Mouse (Mus musculus): ENCODE data around the gene Exoc6. TPM values are rescaled to one million over a fixed set of nuclear protein-coding genes. Genes with fewer than 3 reads are reported as not detected.
"Not testable (repeated sequence)": the region's sequence is repeated elsewhere in the genome, so short reads cannot be mapped to it uniquely, and the experiment has no call there.

The Exoc6 gene
- polyA plus RNA-seq, 1 experiment from 2014 or later, result 7.5 TPM

DNA sequence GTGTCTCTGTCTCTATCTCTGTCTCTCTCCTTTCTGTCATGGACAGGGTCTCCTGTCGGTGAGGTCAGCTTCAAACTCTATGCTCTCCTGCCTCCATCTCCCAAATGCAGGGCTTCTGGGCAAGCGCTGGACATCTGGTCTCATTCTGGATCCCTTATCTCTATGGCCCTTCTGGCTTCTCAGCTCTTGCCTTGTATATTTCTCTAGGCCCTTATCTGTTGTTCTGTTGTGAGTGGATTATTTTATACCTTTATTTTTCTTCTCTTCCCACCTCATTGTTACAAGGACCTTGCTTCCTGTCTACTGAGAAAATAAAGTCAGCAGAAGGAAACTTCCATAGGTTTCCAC, 28.8 kb upstream of the Exoc6 start:
- Histone ChIP-seq H3K9ac (ENCODE audit: low read length) (no peak overlapping the region), H3K4me2 (ENCODE audit: low read depth, severe bottlenecking) (no peak overlapping the region), H3K4me1 (ENCODE audit: control insufficient read depth, insufficient read depth, low read length) (no peaks in the 10 kb centered on the region), H3K27me3 (ENCODE audit: control insufficient read depth, insufficient read depth, low read length) (no peaks in the 10 kb centered on the region), H3K27ac (replicated peaks; ENCODE audit: low read depth, low read length) (no peak overlapping the region), H3K36me3 (ENCODE audit: control insufficient read depth, insufficient read depth, low read length) (no peaks in the 10 kb centered on the region), H3K4me3 (ENCODE audit: low read depth, low read length) (no peak overlapping the region), H3K9me3 (ENCODE audit: control insufficient read depth, low read length) (no peaks in the 10 kb centered on the region)
- ATAC-seq (ENCODE audit: insufficient number of reproducible peaks, low FRiP score, low TSS enrichment, low read depth) (no peak), DNase-seq (ENCODE audit: low spot score) (no peak)
- WGBS, result 92% methylated on average over 2 of the region's 2 CpGs

DNA sequence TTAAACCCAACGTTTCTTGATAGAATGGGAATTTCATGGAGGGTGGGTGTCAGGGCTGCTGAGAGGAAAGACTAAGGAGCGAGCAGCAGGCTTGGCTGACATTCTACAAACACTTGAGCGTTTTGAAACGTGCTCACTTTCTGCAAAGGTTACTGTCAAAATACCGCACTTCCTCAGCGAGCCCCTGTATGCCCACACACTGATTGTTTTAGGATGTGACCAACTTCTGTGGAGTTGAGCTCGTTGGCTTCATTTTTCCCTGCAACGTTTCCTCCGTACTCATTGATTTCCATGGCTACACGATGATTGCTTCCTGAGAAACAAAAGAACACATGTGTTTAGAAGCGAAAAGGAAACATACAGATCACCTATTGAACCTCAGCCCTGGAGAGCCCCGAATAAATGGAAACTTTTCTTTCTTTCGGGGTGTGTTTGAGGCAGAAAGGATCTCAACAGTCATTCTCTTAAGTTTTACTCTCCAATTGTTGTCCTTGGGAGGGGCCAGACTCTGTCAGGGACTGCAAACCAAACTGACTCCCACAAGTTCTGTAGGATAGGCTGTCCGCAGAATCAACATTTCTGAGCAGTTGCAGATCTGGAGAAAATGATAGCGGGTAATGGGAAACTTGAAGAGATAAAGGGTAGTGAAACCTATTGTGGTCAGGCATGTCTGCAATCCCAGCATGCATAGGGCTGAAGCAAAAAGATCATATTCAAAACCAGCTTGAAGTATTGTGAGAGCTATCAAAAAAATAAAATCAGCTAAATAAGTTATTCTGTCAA, 26.7 kb upstream of the Exoc6 start:
- Histone ChIP-seq H3K27ac (replicated peaks; ENCODE audit: low read depth, low read length) (no peak overlapping the region), H3K9ac (ENCODE audit: low read length) (no peak overlapping the region), H3K4me1 (ENCODE audit: control insufficient read depth, insufficient read depth, low read length) (no peaks in the 10 kb centered on the region), H3K36me3 (ENCODE audit: control insufficient read depth, insufficient read depth, low read length) (no peaks in the 10 kb centered on the region), H3K4me2 (ENCODE audit: low read depth, severe bottlenecking) (no peak overlapping the region), H3K4me3 (ENCODE audit: low read depth, low read length) (no peak overlapping the region), H3K27me3 (ENCODE audit: control insufficient read depth, insufficient read depth, low read length) (no peaks in the 10 kb centered on the region), H3K9me3 (ENCODE audit: control insufficient read depth, low read length) (no peaks in the 10 kb centered on the region)
- 82% methylated on average over 15 of the region's 15 CpGs for WGBS
- no peak for DNase-seq (ENCODE audit: low spot score)
- ATAC-seq (ENCODE audit: insufficient number of reproducible peaks, low FRiP score, low TSS enrichment, low read depth), result no peak

DNA sequence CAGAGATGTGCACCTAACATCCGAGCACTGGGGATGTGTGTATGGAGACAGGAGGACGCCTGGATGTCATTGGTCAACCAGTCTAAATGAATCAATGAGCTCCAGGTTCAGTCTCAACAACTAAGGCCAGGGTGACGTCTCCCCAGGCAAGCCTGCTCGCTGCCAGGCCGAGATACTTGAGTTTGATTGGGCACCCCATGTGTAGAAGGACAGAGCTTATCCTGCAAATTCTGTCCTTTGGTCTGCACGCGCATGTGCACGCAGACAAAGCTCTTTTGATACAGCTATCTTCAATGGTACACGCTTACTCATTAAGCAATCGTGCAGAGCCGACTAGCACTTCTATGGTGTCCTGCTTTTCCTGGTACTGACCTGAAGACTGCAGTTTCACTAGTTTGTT, 24.3 kb upstream of the Exoc6 start:
- H3K4me2 ChIP-seq (ENCODE audit: low read depth, severe bottlenecking), result no peak overlapping the region
- H3K36me3 ChIP-seq (ENCODE audit: control insufficient read depth, insufficient read depth, low read length), result no peaks in the 10 kb centered on the region
- no peaks in the 10 kb centered on the region for H3K4me1 ChIP-seq (ENCODE audit: control insufficient read depth, insufficient read depth, low read length)
- DNase-seq (ENCODE audit: low spot score) (no peak), ATAC-seq (ENCODE audit: insufficient number of reproducible peaks, low FRiP score, low TSS enrichment, low read depth) (no peak)
- H3K9ac ChIP-seq (ENCODE audit: low read length), result no peak overlapping the region
- no peaks in the 10 kb centered on the region for H3K9me3 ChIP-seq (ENCODE audit: control insufficient read depth, low read length)
- H3K27me3 ChIP-seq (ENCODE audit: control insufficient read depth, insufficient read depth, low read length), result no peaks in the 10 kb centered on the region
- H3K4me3 ChIP-seq (ENCODE audit: low read depth, low read length), result no peak overlapping the region
- H3K27ac ChIP-seq (replicated peaks; ENCODE audit: low read depth, low read length), result no peak overlapping the region
- WGBS, result 90% methylated on average over 11 of the region's 11 CpGs

DNA sequence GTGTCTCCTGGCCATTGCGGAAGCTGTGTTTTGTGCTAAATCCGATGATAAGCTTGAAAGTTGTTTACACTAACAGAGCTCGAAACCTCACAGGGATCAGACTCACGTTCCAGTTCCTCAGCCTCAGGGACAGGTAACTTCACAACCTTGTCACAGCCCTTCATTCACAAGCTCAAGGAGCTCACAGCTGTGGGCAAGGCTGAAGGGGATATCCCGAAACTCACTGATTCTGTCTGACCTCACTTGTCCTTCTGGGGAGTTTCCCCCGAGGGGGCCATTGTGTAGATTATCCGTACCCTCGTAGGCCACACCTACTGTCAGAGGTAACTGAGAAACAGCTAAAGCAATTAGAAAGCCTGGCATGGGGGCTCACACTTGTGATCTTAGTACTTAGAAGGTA, 23.4 kb upstream of the Exoc6 start:
- H3K9ac ChIP-seq (ENCODE audit: low read length), result no peak overlapping the region
- ATAC-seq (ENCODE audit: insufficient number of reproducible peaks, low FRiP score, low TSS enrichment, low read depth) (no peak), DNase-seq (ENCODE audit: low spot score) (no peak)
- WGBS, result 46% methylated on average over 8 of the region's 8 CpGs
- H3K9me3 ChIP-seq (ENCODE audit: control insufficient read depth, low read length), result no peaks in the 10 kb centered on the region
- H3K4me1 ChIP-seq (ENCODE audit: control insufficient read depth, insufficient read depth, low read length), result no peaks in the 10 kb centered on the region
- no peak overlapping the region for H3K4me2 ChIP-seq (ENCODE audit: low read depth, severe bottlenecking)
- no peaks in the 10 kb centered on the region for H3K36me3 ChIP-seq (ENCODE audit: control insufficient read depth, insufficient read depth, low read length)
- H3K4me3 ChIP-seq (ENCODE audit: low read depth, low read length), result no peak overlapping the region
- H3K27ac ChIP-seq (replicated peaks; ENCODE audit: low read depth, low read length), result no peak overlapping the region
- H3K27me3 ChIP-seq (ENCODE audit: control insufficient read depth, insufficient read depth, low read length), result no peaks in the 10 kb centered on the region

DNA sequence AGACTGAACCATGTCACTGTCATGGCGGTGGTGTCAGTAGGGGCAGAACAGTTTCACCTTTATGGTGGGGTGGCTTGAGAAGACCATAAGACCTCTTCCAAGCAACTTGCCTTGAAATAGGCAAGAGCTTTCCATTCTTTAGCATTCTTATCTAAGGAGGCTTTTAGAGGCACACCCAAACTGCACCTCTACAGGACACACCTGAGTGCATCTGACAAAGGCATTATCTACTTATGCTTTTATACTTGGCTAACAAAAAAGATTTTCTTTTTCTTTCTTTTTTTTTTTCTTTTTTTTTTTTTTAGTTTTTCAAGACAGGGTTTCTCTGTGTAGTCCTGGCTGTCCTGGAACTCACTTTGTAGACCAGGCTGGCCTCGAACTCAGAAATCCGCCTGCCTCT, 22.5 kb upstream of the Exoc6 start:
- not testable (repeated sequence) for H3K4me3 ChIP-seq (ENCODE audit: low read depth, low read length); H3K27me3 ChIP-seq (ENCODE audit: control insufficient read depth, insufficient read depth, low read length); H3K4me1 ChIP-seq (ENCODE audit: control insufficient read depth, insufficient read depth, low read length); H3K27ac ChIP-seq (replicated peaks; ENCODE audit: low read depth, low read length); DNase-seq (ENCODE audit: low spot score); ATAC-seq (ENCODE audit: insufficient number of reproducible peaks, low FRiP score, low TSS enrichment, low read depth); H3K36me3 ChIP-seq (ENCODE audit: control insufficient read depth, insufficient read depth, low read length); H3K9ac ChIP-seq (ENCODE audit: low read length); H3K4me2 ChIP-seq (ENCODE audit: low read depth, severe bottlenecking); H3K9me3 ChIP-seq (ENCODE audit: control insufficient read depth, low read length)
- 93% methylated on average over 3 of the region's 3 CpGs for WGBS

DNA sequence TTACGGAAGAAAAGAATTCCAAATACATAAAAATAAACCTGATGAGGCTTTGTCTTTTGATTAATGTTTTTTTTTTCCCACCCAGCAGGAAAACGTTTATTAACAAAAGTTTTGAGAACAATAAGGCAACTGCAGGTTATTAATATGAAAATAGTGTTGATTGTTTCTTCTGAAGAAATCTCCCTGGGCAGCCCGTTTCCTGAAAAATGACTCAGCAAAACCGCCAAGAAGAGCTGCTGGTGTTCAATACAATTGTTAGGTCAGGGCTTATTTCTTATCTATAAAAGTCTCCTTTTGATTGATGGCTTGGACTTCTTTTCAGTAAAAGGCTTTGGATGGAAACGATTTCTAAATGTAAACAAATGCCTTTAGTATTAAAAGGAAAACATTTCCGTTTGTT, 21.6 kb upstream of the Exoc6 start:
- 78% methylated on average over 6 of the region's 6 CpGs for WGBS
- no peak for ATAC-seq (ENCODE audit: insufficient number of reproducible peaks, low FRiP score, low TSS enrichment, low read depth)
- DNase-seq (ENCODE audit: low spot score), result no peak
- Histone ChIP-seq H3K36me3 (ENCODE audit: control insufficient read depth, insufficient read depth, low read length) (no peaks in the 10 kb centered on the region), H3K9me3 (ENCODE audit: control insufficient read depth, low read length) (no peaks in the 10 kb centered on the region), H3K9ac (ENCODE audit: low read length) (no peak overlapping the region), H3K4me2 (ENCODE audit: low read depth, severe bottlenecking) (no peak overlapping the region), H3K27me3 (ENCODE audit: control insufficient read depth, insufficient read depth, low read length) (no peaks in the 10 kb centered on the region), H3K4me1 (ENCODE audit: control insufficient read depth, insufficient read depth, low read length) (no peaks in the 10 kb centered on the region), H3K4me3 (ENCODE audit: low read depth, low read length) (no peak overlapping the region), H3K27ac (replicated peaks; ENCODE audit: low read depth, low read length) (no peak overlapping the region)

DNA sequence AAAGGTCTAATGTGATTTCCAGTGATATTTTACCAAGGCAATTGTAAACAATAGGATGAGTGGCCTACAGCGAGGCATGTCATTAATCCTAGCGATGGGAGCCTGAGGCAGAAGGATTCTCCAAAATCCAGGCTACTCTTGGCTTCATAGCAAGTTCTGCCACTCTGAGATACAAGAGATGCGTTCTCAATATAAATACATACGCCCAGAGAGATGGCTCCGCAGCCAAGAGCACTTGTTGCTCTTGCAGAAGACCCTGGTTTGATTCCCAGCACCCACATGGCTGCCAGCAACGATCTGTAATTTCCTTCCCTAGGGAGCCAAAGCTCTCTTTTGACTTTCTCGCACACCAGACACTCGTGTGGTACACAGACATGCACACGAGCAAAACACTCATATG, 20.9 kb upstream of the Exoc6 start:
- no peaks in the 10 kb centered on the region for H3K27me3 ChIP-seq (ENCODE audit: control insufficient read depth, insufficient read depth, low read length)
- H3K4me1 ChIP-seq (ENCODE audit: control insufficient read depth, insufficient read depth, low read length), result no peaks in the 10 kb centered on the region
- no peak for DNase-seq (ENCODE audit: low spot score)
- no peak overlapping the region for H3K27ac ChIP-seq (replicated peaks; ENCODE audit: low read depth, low read length)
- no peaks in the 10 kb centered on the region for H3K36me3 ChIP-seq (ENCODE audit: control insufficient read depth, insufficient read depth, low read length)
- H3K9ac ChIP-seq (ENCODE audit: low read length), result no peak overlapping the region
- H3K4me2 ChIP-seq (ENCODE audit: low read depth, severe bottlenecking), result no peak overlapping the region
- H3K4me3 ChIP-seq (ENCODE audit: low read depth, low read length), result no peak overlapping the region
- H3K9me3 ChIP-seq (ENCODE audit: control insufficient read depth, low read length), result no peaks in the 10 kb centered on the region
- WGBS, result 94% methylated on average over 9 of the region's 9 CpGs
- ATAC-seq (ENCODE audit: insufficient number of reproducible peaks, low FRiP score, low TSS enrichment, low read depth), result no peak

DNA sequence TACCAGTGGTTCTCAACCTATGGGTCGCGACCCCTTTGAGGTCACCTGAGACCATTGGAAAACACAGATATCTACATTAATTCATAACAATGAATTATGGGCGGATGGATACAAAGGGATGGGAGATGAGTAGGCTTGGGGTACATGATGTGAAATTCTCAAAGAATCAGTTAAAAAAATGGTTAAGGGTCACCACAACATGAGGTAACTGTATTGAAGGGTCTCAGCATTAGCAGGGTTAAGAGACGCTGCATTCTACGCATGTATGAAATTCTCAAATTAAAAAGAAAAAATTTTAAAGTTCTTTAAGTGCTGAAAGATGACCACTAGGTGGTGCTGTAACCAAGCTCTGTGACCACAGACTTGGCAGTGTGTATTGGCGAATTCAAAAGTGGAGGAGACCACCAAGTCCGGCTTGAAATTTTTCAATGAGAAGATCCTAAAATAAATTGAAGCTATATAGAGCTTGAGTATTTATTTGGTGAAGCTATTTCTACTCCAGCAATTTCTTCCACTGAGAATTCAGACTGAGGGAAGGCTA, 20.2 kb upstream of the Exoc6 start:
- ATAC-seq (ENCODE audit: insufficient number of reproducible peaks, low FRiP score, low TSS enrichment, low read depth), result no peak
- WGBS, result 47% methylated on average over 7 of the region's 7 CpGs

DNA sequence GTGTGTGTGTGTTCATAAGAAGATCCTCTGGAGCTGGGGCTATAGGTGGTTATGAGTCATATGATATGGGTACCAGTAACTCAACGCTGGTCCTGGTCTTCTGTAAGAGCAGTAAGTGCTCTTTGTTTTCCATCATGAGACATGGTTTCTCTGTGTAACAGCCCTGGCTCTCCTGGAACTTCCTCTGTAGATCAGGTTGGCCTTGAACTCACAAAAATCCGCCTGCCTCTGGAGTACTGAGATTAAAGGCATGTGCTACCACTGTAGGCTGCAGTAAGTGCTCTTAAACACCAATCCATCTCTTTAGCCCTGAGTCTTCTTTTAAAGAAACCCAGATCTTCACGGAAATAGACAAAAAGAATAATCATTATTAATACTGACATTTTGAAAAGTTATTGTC, 19.6 kb upstream of the Exoc6 start:
- Histone ChIP-seq H3K27ac (replicated peaks; ENCODE audit: low read depth, low read length) (no peak overlapping the region), H3K36me3 (ENCODE audit: control insufficient read depth, insufficient read depth, low read length) (no peaks in the 10 kb centered on the region), H3K4me2 (ENCODE audit: low read depth, severe bottlenecking) (no peak overlapping the region), H3K4me3 (ENCODE audit: low read depth, low read length) (no peak overlapping the region), H3K27me3 (ENCODE audit: control insufficient read depth, insufficient read depth, low read length) (no peaks in the 10 kb centered on the region), H3K9ac (ENCODE audit: low read length) (no peak overlapping the region), H3K4me1 (ENCODE audit: control insufficient read depth, insufficient read depth, low read length) (no peaks in the 10 kb centered on the region), H3K9me3 (ENCODE audit: control insufficient read depth, low read length) (no peaks in the 10 kb centered on the region)
- no peak for ATAC-seq (ENCODE audit: insufficient number of reproducible peaks, low FRiP score, low TSS enrichment, low read depth)
- 84% methylated on average over 3 of the region's 3 CpGs for WGBS
- DNase-seq (ENCODE audit: low spot score), result no peak

More for the DNA sequence above, 20.2 kb upstream of the Exoc6 start:
- Histone ChIP-seq H3K4me2 (ENCODE audit: low read depth, severe bottlenecking) (no peak overlapping the region), H3K36me3 (ENCODE audit: control insufficient read depth, insufficient read depth, low read length) (no peaks in the 10 kb centered on the region), H3K27me3 (ENCODE audit: control insufficient read depth, insufficient read depth, low read length) (no peaks in the 10 kb centered on the region), H3K27ac (replicated peaks; ENCODE audit: low read depth, low read length) (no peak overlapping the region), H3K9me3 (ENCODE audit: control insufficient read depth, low read length) (no peaks in the 10 kb centered on the region), H3K9ac (ENCODE audit: low read length) (no peak overlapping the region), H3K4me3 (ENCODE audit: low read depth, low read length) (no peak overlapping the region), H3K4me1 (ENCODE audit: control insufficient read depth, insufficient read depth, low read length) (no peaks in the 10 kb centered on the region)
- peak; percentile 36 for DNase-seq (ENCODE audit: low spot score)
